Mouse (Mus musculus): ENCODE measurements at regions not wholly inside any gene's neighbourhood (a gene's known extent, or its start where the extent isn't known, plus 50 kb on each side); places are given as distances from the start of the nearest gene placed in this dataset.

GRCm38 (mm10) chr4:34226886-34227285 lies 176.9 kb upstream of the Spaca1 start:
- no peak for DNase-seq

- no peak for DNase-seq
Observed at GRCm38 (mm10) chr4:34227611-34228010, 177.6 kb upstream of the Spaca1 start.

GRCm38 (mm10) chr4:34231270-34231669 lies 181.3 kb upstream of the Spaca1 start:
- DNase-seq: peak; percentile 59

- no peak for DNase-seq
Observed at GRCm38 (mm10) chr4:34234204-34234603, 184.2 kb upstream of the Spaca1 start.

GRCm38 (mm10) chr4:34234645-34235044 lies 184.7 kb upstream of the Spaca1 start:
- no peak for DNase-seq

GRCm38 (mm10) chr4:34237791-34238190 lies 187.8 kb upstream of the Spaca1 start:
- DNase-seq: no peak

- DNase-seq: no peak
Observed at GRCm38 (mm10) chr4:34239624-34240023, 189.6 kb upstream of the Spaca1 start.

- no peak for DNase-seq
Observed at GRCm38 (mm10) chr4:34241060-34241571, 191.1 kb upstream of the Spaca1 start.

GRCm38 (mm10) chr4:34241673-34242072 lies 191.7 kb upstream of the Spaca1 start:
- DNase-seq: no peak

GRCm38 (mm10) chr4:34259444-34259843 lies 209.5 kb upstream of the Spaca1 start:
- no peak for DNase-seq

GRCm38 (mm10) chr4:34260468-34260867 lies 210.5 kb upstream of the Spaca1 start:
- no peak for DNase-seq

- no peak for DNase-seq
Observed at GRCm38 (mm10) chr4:34261809-34262208, 211.8 kb upstream of the Spaca1 start.

- DNase-seq: no peak
Observed at GRCm38 (mm10) chr4:34264431-34264830, 214.4 kb upstream of the Spaca1 start.

GRCm38 (mm10) chr4:34274316-34274715 lies 224.3 kb upstream of the Spaca1 start:
- no peak for DNase-seq

- no peak for DNase-seq
Observed at GRCm38 (mm10) chr4:34275372-34275771, 225.4 kb upstream of the Spaca1 start.

- DNase-seq: no peak
Observed at GRCm38 (mm10) chr4:34302504-34303108, 248.1 kb upstream of the Akirin2 start.

GRCm38 (mm10) chr4:34308921-34309563 lies 241.7 kb upstream of the Akirin2 start:
- no peak for DNase-seq

- no peak for DNase-seq
Observed at GRCm38 (mm10) chr4:34310061-34310642, 240.6 kb upstream of the Akirin2 start.

GRCm38 (mm10) chr4:34315848-34316247 lies 234.9 kb upstream of the Akirin2 start:
- no peak for DNase-seq

- DNase-seq: no peak
Observed at GRCm38 (mm10) chr4:34322841-34323240, 227.9 kb upstream of the Akirin2 start.

- DNase-seq: peak; percentile 28
Observed at GRCm38 (mm10) chr4:34328151-34328785, 222.5 kb upstream of the Akirin2 start.

GRCm38 (mm10) chr4:34336971-34337797 lies 213.6 kb upstream of the Akirin2 start:
- DNase-seq: no peak

GRCm38 (mm10) chr4:34337852-34338251 lies 212.9 kb upstream of the Akirin2 start:
- no peak for DNase-seq
